Mouse (Mus musculus) stomach, postnatal 0 days (tissue): Measurements from ENCODE around the gene Fhit. TPM values are rescaled to one million over a fixed set of nuclear protein-coding genes. Genes with fewer than 3 reads are reported as not detected.
A peak's percentile ranks its signal among the peaks of the same experiment; 100 is the strongest.

Experiments used
- ATAC-seq: fragments of 200-750 bp; cut with Nextera tagmentation; 2 replicates; pipeline ENCODE4 v1.8.0; 2017; ENCODE audit not compliant: low FRiP score, low TSS enrichment
- DNase-seq: peaks from one replicate; pipeline ENCODE4 v3.0.0-alpha.2; 2016; ENCODE audit warnings: low spot score
- H3K27ac ChIP-seq: fragments of 300-500 bp; sonication (generic); replicated peaks from 2 replicates; pipeline ENCODE4 v1.5.1; 2014; ENCODE audit warnings: mild to moderate bottlenecking, control low read depth
- H3K27me3 ChIP-seq: fragments of 300-500 bp; sonication (generic); 2 replicates; pipeline ENCODE4 v1.6.1; 2014; ENCODE audit warnings: low read length; ENCODE audit not compliant: control insufficient read depth, insufficient read depth
- H3K36me3 ChIP-seq: fragments of 300-500 bp; sonication (generic); 2 replicates; pipeline ENCODE4 v1.6.1; 2014; ENCODE audit warnings: low read length, mixed read lengths; ENCODE audit not compliant: control insufficient read depth, insufficient read depth
- H3K4me1 ChIP-seq: fragments of 300-500 bp; sonication (generic); replicated peaks from 2 replicates; pipeline ENCODE4 v1.6.1; 2014; ENCODE audit warnings: antibody characterized with exemption; ENCODE audit not compliant: control insufficient read depth, insufficient read depth
- H3K4me2 ChIP-seq: fragments of 300-500 bp; sonication (generic); replicated peaks from 2 replicates; pipeline ENCODE4 v1.6.1; 2014; ENCODE audit warnings: low read depth, mild to moderate bottlenecking, control low read depth, moderate library complexity
- H3K4me3 ChIP-seq: fragments of 300-500 bp; sonication (generic); 2 replicates; pipeline ENCODE4 v1.5.1; 2014; ENCODE audit warnings: low read depth, low read length, control low read depth
- H3K9ac ChIP-seq: fragments of 300-500 bp; sonication (generic); 2 replicates; pipeline ENCODE4 v1.6.1; 2014; ENCODE audit warnings: mild to moderate bottlenecking, low read length, control low read depth, mixed read lengths
- H3K9me3 ChIP-seq: fragments of 300-500 bp; sonication (generic); 2 replicates; pipeline ENCODE4 v1.6.1; 2016; ENCODE audit warnings: low read length; ENCODE audit not compliant: control insufficient read depth
- CTCF ChIP-seq: IDR thresholded peaks from 2 replicates; pipeline ENCODE4 v1.5.1; 2016; ENCODE audit warnings: antibody characterized with exemption, low read depth, mild to moderate bottlenecking, moderate library complexity
- EP300 ChIP-seq: optimal IDR thresholded peaks from 2 replicates; pipeline ENCODE3; 2016; ENCODE audit warnings: antibody characterized with exemption
- WGBS: fragments of 180-500 bp; shearing (Covaris S2); extraction: QIAGEN DNeasy Blood & Tissue Kit; methylation state at CpG from one replicate; pipeline ENCODE4 v1.1.7; 2014; 5-methylcytosine and 5-hydroxymethylcytosine counted together
- polyA plus RNA-seq: library from polyadenylated mRNA; unstranded; fragments of >200 nt; fragmentation: Nextera tagmentation; extraction: Ambion mirVana; gene quantifications from 2 replicates; pipeline ENCODE4 v1.2.1, GENCODE M21; 2015

Gene Fhit
- polyA plus RNA-seq, 1 experiment from 2014 or later = 12.2 TPM

DNA sequence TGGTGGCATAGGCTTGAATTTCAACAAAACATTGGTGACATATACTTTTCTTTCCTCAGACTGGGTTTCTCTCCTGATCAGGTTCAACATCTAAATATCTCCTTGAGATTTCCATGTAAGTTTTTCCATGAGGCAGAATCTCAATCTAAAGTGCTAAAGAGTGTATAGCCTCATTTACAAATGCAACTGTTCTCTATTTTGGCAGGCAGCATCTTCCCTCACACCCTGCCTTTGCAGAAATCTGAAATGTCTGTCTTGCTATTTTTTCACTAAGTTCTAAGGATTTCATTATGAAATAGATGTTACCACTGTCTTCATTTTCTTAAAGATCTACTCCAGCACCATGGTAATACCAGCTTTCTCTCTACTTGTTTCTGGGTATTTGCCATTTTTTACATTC, 1368.4 kb downstream of the Fhit start:
- no peak for TF ChIP-seq EP300
- no peak for TF ChIP-seq CTCF
- Histone ChIP-seq H3K9ac (no peak overlapping the region), H3K27me3 (no peaks in the 10 kb centered on the region), H3K4me3 (no peak overlapping the region), H3K4me2 (no peak overlapping the region), H3K27ac (no peak overlapping the region), H3K4me1 (no peaks in the 10 kb centered on the region), H3K36me3 (no peaks in the 10 kb centered on the region), H3K9me3 (no peaks in the 10 kb centered on the region)
- DNase-seq (no peak), ATAC-seq (no peak)

DNA sequence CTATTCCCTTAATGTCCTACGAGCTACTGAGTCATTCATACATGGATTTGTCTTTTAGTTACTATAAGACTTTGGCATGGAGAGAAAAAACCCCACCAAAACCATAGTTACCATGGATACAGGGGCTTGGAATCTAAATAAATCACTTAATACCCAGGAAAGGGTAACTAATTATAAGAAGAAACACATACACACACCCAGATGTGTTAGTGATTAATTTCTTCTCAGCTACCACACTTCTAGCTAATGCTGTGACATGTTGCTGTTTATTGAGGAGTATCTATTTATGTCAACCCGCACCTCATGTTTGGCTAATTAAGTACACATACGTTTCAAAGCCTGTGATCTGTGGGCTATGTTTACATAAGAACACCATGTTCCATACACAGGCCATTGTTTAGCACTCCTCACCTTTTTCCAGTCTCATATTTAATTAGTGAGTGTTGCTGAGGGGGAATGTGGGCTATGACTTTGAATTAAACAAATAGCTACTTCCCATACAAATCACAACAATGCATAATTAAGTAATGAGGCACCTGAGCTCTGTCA, 1373.4 kb downstream of the Fhit start:
- no peaks in the 10 kb centered on the region for H3K4me1 ChIP-seq
- WGBS = 25% methylated on average over 3 of the region's 3 CpGs
- no peak overlapping the region for H3K9ac ChIP-seq
- ATAC-seq = peak; percentile 53; the same call in 1 of the 2 replicates
- H3K27ac ChIP-seq = no peak overlapping the region
- no peak for DNase-seq
- TF ChIP-seq EP300 = no peak
- TF ChIP-seq CTCF = no peak
- H3K27me3 ChIP-seq = no peaks in the 10 kb centered on the region
- no peak overlapping the region for H3K4me3 ChIP-seq
- no peak overlapping the region for H3K4me2 ChIP-seq
- H3K36me3 ChIP-seq = no peaks in the 10 kb centered on the region
- no peaks in the 10 kb centered on the region for H3K9me3 ChIP-seq

DNA sequence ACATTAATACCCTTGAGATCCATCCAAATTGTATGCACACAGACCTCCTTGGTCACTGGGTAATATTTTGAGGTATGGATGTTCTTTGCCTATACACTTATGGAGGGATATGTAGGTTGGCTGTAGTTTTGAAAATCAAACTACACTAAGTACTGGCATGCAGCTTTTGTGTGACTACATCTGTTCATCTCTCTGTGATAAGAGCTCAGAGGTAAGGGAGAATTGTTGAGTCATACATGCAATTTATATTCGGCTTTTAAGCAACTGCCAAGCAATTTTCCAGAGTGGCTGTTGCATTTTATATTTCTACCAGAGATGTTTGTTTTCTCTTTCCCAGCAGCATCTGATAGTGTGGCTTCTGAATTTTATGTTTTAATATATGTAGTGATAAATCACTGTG, 1374.4 kb downstream of the Fhit start:
- no peak overlapping the region for H3K27ac ChIP-seq
- H3K9ac ChIP-seq = no peak overlapping the region
- no peak overlapping the region for H3K4me3 ChIP-seq
- H3K9me3 ChIP-seq = no peaks in the 10 kb centered on the region
- ATAC-seq (no peak), DNase-seq (no peak)
- no peak for TF ChIP-seq EP300
- no peak for TF ChIP-seq CTCF
- H3K36me3 ChIP-seq = no peaks in the 10 kb centered on the region
- H3K4me1 ChIP-seq = no peaks in the 10 kb centered on the region
- WGBS = 80% methylated on average over 1 of the region's 1 CpGs
- H3K4me2 ChIP-seq = no peak overlapping the region
- H3K27me3 ChIP-seq = no peaks in the 10 kb centered on the region

DNA sequence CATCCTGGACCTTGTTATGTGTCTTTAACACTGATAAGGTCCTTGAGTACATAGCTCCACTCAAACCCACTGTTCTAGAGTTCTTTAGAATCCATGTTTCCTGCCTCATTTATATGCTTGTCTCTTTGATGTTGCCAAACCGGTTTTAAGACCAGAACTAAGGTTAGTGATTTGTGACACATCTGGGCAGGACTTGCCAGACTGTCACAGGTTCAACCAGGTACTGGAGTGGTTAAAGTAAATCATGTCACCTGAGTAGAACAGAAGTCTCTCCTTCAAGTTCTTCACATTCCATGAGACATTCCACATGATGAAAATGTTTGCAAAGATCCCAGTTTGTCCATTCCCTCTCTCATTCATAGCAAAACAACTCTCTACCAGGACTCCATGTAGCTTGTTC, 1376.0 kb downstream of the Fhit start:
- Histone ChIP-seq H3K9me3 (no peaks in the 10 kb centered on the region), H3K27ac (no peak overlapping the region), H3K4me1 (no peaks in the 10 kb centered on the region), H3K27me3 (no peaks in the 10 kb centered on the region), H3K4me3 (no peak overlapping the region), H3K4me2 (no peak overlapping the region), H3K36me3 (no peaks in the 10 kb centered on the region), H3K9ac (no peak overlapping the region)
- WGBS = 29% methylated on average over 1 of the region's 1 CpGs
- TF ChIP-seq CTCF (no peak), EP300 (no peak)
- DNase-seq (no peak), ATAC-seq (no peak)

DNA sequence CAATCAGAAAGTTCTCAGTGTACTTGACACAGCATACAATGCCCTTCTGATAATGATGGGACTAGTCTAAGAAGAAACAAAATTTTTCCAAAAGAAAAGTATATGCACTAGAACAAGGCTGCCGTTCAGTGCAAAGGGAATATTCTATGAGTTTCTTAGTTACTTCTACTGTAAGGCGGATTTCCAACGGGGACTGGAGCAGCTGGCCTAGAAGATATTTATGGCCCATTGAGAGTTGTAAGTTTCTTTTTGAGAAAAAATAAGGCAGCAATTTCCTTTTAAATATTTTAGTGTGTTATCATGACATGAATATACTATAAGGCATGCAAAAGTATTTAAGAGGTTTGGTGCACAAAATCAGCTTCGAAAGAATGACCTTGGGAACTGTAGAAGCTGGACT, 1410.5 kb downstream of the Fhit start:
- Histone ChIP-seq H3K9ac (no peak overlapping the region), H3K27ac (no peak overlapping the region), H3K4me1 (no peaks in the 10 kb centered on the region), H3K4me2 (no peak overlapping the region), H3K9me3 (no peaks in the 10 kb centered on the region), H3K27me3 (no peaks in the 10 kb centered on the region), H3K4me3 (no peak overlapping the region), H3K36me3 (no peaks in the 10 kb centered on the region)
- no peak for ATAC-seq
- 84% methylated on average over 4 of the region's 4 CpGs for WGBS
- TF ChIP-seq CTCF = no peak
- no peak for TF ChIP-seq EP300
- no peak for DNase-seq

DNA sequence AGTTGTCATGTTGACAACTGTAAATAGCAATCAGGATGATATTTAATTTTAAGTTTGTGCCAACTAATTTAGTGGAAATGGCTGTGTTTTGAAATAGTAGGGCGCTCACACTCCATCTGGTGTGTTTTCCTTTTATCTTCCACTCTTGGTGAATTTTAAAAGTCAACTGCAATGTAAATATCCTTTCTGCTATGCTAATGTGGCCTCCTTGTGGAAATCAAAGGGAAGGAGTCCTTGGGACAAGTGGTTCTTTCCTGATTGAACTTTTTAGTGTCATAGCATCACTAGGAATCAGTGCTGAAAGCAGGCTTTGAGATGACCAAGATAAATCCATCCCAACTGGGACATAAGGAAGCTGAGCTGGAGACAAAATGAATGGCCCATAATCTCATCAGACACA, 1413.1 kb downstream of the Fhit start:
- Histone ChIP-seq H3K4me3 (no peak overlapping the region), H3K36me3 (no peaks in the 10 kb centered on the region), H3K4me1 (no peaks in the 10 kb centered on the region), H3K27ac (no peak overlapping the region), H3K9ac (no peak overlapping the region), H3K9me3 (no peaks in the 10 kb centered on the region), H3K4me2 (no peak overlapping the region), H3K27me3 (no peaks in the 10 kb centered on the region)
- TF ChIP-seq EP300 (no peak), CTCF (peak; percentile 5; the same call in 1 of the 2 replicates)
- WGBS = 88% methylated on average over 1 of the region's 1 CpGs
- DNase-seq = no peak
- ATAC-seq = no peak
